Mouse (Mus musculus) gastrocnemius, postnatal 36 days (tissue): Measurements from ENCODE around the gene Prkacb. TPM values are rescaled to one million over a fixed set of nuclear protein-coding genes. Genes with fewer than 3 reads are reported as not detected.

Experiments
- DNase-seq, 2 experiments: peaks; one replicate each; pipeline ENCODE4 v3.0.0; 2022
- intact Hi-C: fragments of 180-260 bp; cut with DNase I; formaldehyde crosslinking; loops from one replicate; pipeline ENCODE4 v1.15.1; 2025
- long read RNA-seq, 2 experiments: library from polyadenylated mRNA; stranded (forward); transcript quantifications; one replicate each; pipeline ENCODE4 v2.0.0; 2021
- total RNA-seq, 2 experiments: library from RNA; stranded (reverse); gene quantifications; 2 replicates each; pipeline ENCODE4 v1.2.3; 2021

Gene Prkacb
- total RNA-seq, result 10 to 100 TPM; 35.5 to 39.4 TPM
- long read RNA-seq, experiment 1, full-length matches to known transcripts, result 9 of 10 reads
- long read RNA-seq, experiment 1, partial matches to known transcripts, result 0 of 10 reads
- long read RNA-seq, experiment 1, other reads (novel, unspliced or antisense), result 1 of 10 reads
- long read RNA-seq, experiment 2, full-length matches to known transcripts, result 13 of 19 reads
- long read RNA-seq, experiment 2, partial matches to known transcripts, result 1 of 19 reads
- long read RNA-seq, experiment 2, other reads (novel, unspliced or antisense), result 5 of 19 reads

GRCm38 (mm10) chr3:146812901-146813393 is at the start of gene Prkacb:
TSS of gene Prkacb (minus strand) at chr3:146812990.
- intact Hi-C loops, result loop anchor here (2.0 kb wide), 1 partner anchor 84 kb away; no protein-coding TSS in a partner anchor
- peak; percentile 84 to 90 for DNase-seq

- intact Hi-C loops, result no loop called here
- no peak for DNase-seq
Measured at GRCm38 (mm10) chr3:146860308-146860707, 47.5 kb upstream of the Prkacb start.

GRCm38 (mm10) chr3:146857373-146857772 is 44.6 kb upstream of the Prkacb start:
- intact Hi-C loops, result no loop called here
- DNase-seq, result no peak

GRCm38 (mm10) chr3:146854473-146855087 is 41.8 kb upstream of the Prkacb start:
- DNase-seq, result no peak
- intact Hi-C loops, result no loop called here

GRCm38 (mm10) chr3:146851966-146852891 is 39.4 kb upstream of the Prkacb start, which contains the start of gene Ttll7:
TSS of gene Ttll7 (plus strand) at chr3:146852367.
- peak; percentile 78 to 81 for DNase-seq
- intact Hi-C loops, result no loop called here

GRCm38 (mm10) chr3:146849360-146849759 is 36.6 kb upstream of the Prkacb start:
- no peak for DNase-seq
- intact Hi-C loops, result no loop called here

- no peak for DNase-seq
- intact Hi-C loops, result no loop called here
Measured at GRCm38 (mm10) chr3:146848112-146848511, 35.3 kb upstream of the Prkacb start.

GRCm38 (mm10) chr3:146846237-146846636 is 33.4 kb upstream of the Prkacb start:
- no peak for DNase-seq
- intact Hi-C loops, result loop anchor here (2.0 kb wide), 1 partner anchor 29 kb away; no protein-coding TSS in a partner anchor

- no peak for DNase-seq
- intact Hi-C loops, result no loop called here
Measured at GRCm38 (mm10) chr3:146843470-146843869, 30.7 kb upstream of the Prkacb start.

GRCm38 (mm10) chr3:146842766-146843165 is 30.0 kb upstream of the Prkacb start:
- DNase-seq, result no peak

GRCm38 (mm10) chr3:146820718-146821117 is 7.9 kb upstream of the Prkacb start:
- intact Hi-C loops, result no loop called here
- DNase-seq, result no peak

More at GRCm38 (mm10) chr3:146842766-146843165, 30.0 kb upstream of the Prkacb start:
- intact Hi-C loops, result no loop called here

- no peak for DNase-seq
- intact Hi-C loops, result loop anchor here (2.0 kb wide), 1 partner anchor 83 kb away; no protein-coding TSS in a partner anchor
Measured at GRCm38 (mm10) chr3:146813624-146814023, 834 bp upstream of the Prkacb start.

GRCm38 (mm10) chr3:146812041-146812878 is 530 bp downstream of the Prkacb start:
- intact Hi-C loops, result loop anchor here (2.0 kb wide), 1 partner anchor 85 kb away; no protein-coding TSS in a partner anchor
- DNase-seq, result peak in 1 of 2 experiments; percentile 44

- intact Hi-C loops, result loop anchor here (2.0 kb wide), 1 partner anchor 121 kb away; no protein-coding TSS in a partner anchor
- DNase-seq, result no peak
Measured at GRCm38 (mm10) chr3:146793554-146794257, 19.1 kb downstream of the Prkacb start.

- intact Hi-C loops, result loop anchor here (2.0 kb wide), 1 partner anchor 123 kb away; no protein-coding TSS in a partner anchor
- DNase-seq, result no peak
Measured at GRCm38 (mm10) chr3:146792144-146792748, 20.5 kb downstream of the Prkacb start.

- intact Hi-C loops, result loop anchor here (5.0 kb wide), 1 partner anchor 222 kb away; no protein-coding TSS in a partner anchor
- DNase-seq, result no peak
Measured at GRCm38 (mm10) chr3:146784233-146784632, 28.6 kb downstream of the Prkacb start.

GRCm38 (mm10) chr3:146783645-146784225 is 29.1 kb downstream of the Prkacb start:
- no peak for DNase-seq
- intact Hi-C loops, result loop anchor here (5.0 kb wide), 1 partner anchor 221 kb away; no protein-coding TSS in a partner anchor

GRCm38 (mm10) chr3:146782548-146782947 is 30.2 kb downstream of the Prkacb start:
- DNase-seq, result no peak
- intact Hi-C loops, result loop anchor here (5.0 kb wide), 1 partner anchor 220 kb away; no protein-coding TSS in a partner anchor
